Comparison of ENCODE assay signal across 9 mouse cellular contexts in the genomic region with DNA sequence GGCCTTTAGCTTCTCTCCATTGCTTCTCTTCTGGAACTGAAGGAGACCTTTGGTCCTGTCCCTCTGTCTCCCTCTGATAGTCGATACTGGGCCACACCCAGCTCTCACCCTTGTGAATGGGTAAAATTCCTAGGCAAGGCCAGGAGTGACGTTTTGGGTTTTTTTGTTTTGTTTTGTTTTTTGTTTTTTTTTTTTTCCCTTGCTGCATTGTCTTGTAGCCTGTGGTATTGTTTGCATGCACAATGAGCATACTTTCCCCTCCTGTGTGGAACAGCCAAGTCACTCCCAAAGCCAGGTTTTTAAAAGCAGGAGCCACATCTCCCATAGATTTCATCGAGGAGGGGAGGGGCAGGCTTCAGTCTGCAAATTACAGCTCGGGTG. TPM values are rescaled to one million over a fixed set of nuclear protein-coding genes. Genes with fewer than 3 reads are reported as not detected.
DNase-seq lines count a peak whose midpoint lies in the region; ATAC-seq and TF ChIP-seq lines count a peak whose summit lies in the region.
"Had no signal": no experiment of that assay in that cellular context is flagged by ENCODE, and none has a peak within 500 bp of the region (broad histone marks: within the 10 kb centered on the region; RNA-seq: fewer than 3 reads in every experiment).

No protein-coding gene starts in this region.

- H3K4me2 ChIP-seq in forebrain, embryonic 14.5 days (ENCODE audit: low read length), result peak overlapping the region; percentile 6; the same call in 1 of the 2 replicates
- H3K4me2 ChIP-seq in limb, embryonic 13.5 days (replicated peaks), result peak overlapping the region; percentile 30; the same call in 1 of the 2 replicates
- peak overlapping the region; percentile 45 for H3K4me2 ChIP-seq in forebrain, postnatal 0 days (ENCODE audit: low read depth)
- H3K4me2 ChIP-seq in neural tube, embryonic 13.5 days, result peak overlapping the region; percentile 29
- H3K4me2 ChIP-seq: liver, embryonic 15.5 days had no signal

- DNase-seq in forebrain, embryonic 14.5 days (ENCODE audit: low spot score), result no peak
- DNase-seq in forebrain, embryonic 10.5 days (ENCODE audit: extremely low spot score, low spot score), result no peak
- no peak for DNase-seq in limb, embryonic 10.5 days (ENCODE audit: low spot score)
- DNase-seq in forebrain, postnatal 0 days, result no peak
- no peak for DNase-seq in spleen, postnatal 36 days (ENCODE audit: low spot score in 2 of 2)
- DNase-seq in adrenal gland, adult 8-10 months, result no peak

- H3K27ac ChIP-seq in forebrain, embryonic 14.5 days (ENCODE audit: low read depth, low read length), result no peak overlapping the region
- H3K27ac ChIP-seq in forebrain, embryonic 10.5 days, result no peak overlapping the region
- H3K27ac ChIP-seq in limb, embryonic 13.5 days, result no peak overlapping the region
- H3K27ac ChIP-seq in limb, embryonic 10.5 days, result no peak overlapping the region
- H3K27ac ChIP-seq in forebrain, postnatal 0 days (ENCODE audit: low read depth, low read length), result peak overlapping the region; percentile 50; the same call in 1 of the 2 replicates
- H3K27ac ChIP-seq in neural tube, embryonic 13.5 days (replicated peaks), result no peak overlapping the region
- H3K27ac ChIP-seq: liver, embryonic 15.5 days had no signal

- no peaks in the 10 kb centered on the region for H3K27me3 ChIP-seq in forebrain, embryonic 14.5 days (replicated peaks; ENCODE audit: control insufficient read depth, insufficient read depth, low read length)
- H3K27me3 ChIP-seq in forebrain, embryonic 10.5 days (ENCODE audit: poor library complexity, severe bottlenecking), result no peaks in the 10 kb centered on the region
- no peaks in the 10 kb centered on the region for H3K27me3 ChIP-seq in limb, embryonic 13.5 days
- H3K27me3 ChIP-seq in limb, embryonic 10.5 days (ENCODE audit: low read depth, poor library complexity, severe bottlenecking), result no peaks in the 10 kb centered on the region
- no peaks in the 10 kb centered on the region for H3K27me3 ChIP-seq in forebrain, postnatal 0 days (ENCODE audit: insufficient read depth, low read length)
- no peaks in the 10 kb centered on the region for H3K27me3 ChIP-seq in neural tube, embryonic 13.5 days
- H3K27me3 ChIP-seq: liver, embryonic 15.5 days had no signal

- H3K4me1 ChIP-seq in forebrain, embryonic 14.5 days (ENCODE audit: control insufficient read depth, insufficient read depth, low read length), result no peaks in the 10 kb centered on the region
- peaks cover 17% of the 10 kb centered on the region for H3K4me1 ChIP-seq in forebrain, embryonic 10.5 days
- H3K4me1 ChIP-seq in limb, embryonic 13.5 days, result peaks cover 12% of the 10 kb centered on the region
- peaks cover 5% of the 10 kb centered on the region; the same call in 1 of the 2 replicates for H3K4me1 ChIP-seq in limb, embryonic 10.5 days
- H3K4me1 ChIP-seq in forebrain, postnatal 0 days (ENCODE audit: insufficient read depth), result peaks cover 9% of the 10 kb centered on the region; the same call in 1 of the 2 replicates
- H3K4me1 ChIP-seq in neural tube, embryonic 13.5 days (replicated peaks), result peaks cover 5% of the 10 kb centered on the region; the same call in 1 of the 2 replicates
- H3K4me1 ChIP-seq: liver, embryonic 15.5 days had no signal

- WGBS in forebrain, embryonic 14.5 days, result 20% methylated on average over 4 of the region's 4 CpGs
- WGBS in forebrain, embryonic 10.5 days, result 55% methylated on average over 4 of the region's 4 CpGs
- 41% methylated on average over 4 of the region's 4 CpGs for WGBS in limb, embryonic 13.5 days
- whole genome bisulfite sequencing in limb, embryonic 10.5 days, result 72% methylated on average over 4 of the region's 4 CpGs
- WGBS in forebrain, postnatal 0 days, result 16% methylated on average over 4 of the region's 4 CpGs
- 31% methylated on average over 4 of the region's 4 CpGs for WGBS in neural tube, embryonic 13.5 days

- H3K9ac ChIP-seq in forebrain, embryonic 14.5 days (ENCODE audit: low read length), result 0 out of 2 replicates have a peak overlapping the region, but pooled peaks have one; percentile 1
- no peak overlapping the region for H3K9ac ChIP-seq in limb, embryonic 13.5 days
- H3K9ac ChIP-seq in forebrain, postnatal 0 days, result peak overlapping the region; percentile 6; the same call in 1 of the 2 replicates
- H3K9ac ChIP-seq in neural tube, embryonic 13.5 days, result no peak overlapping the region; the same call in 1 of the 2 replicates
- H3K9ac ChIP-seq: liver, embryonic 15.5 days had no signal

- H3K9me3 ChIP-seq in forebrain, embryonic 14.5 days (replicated peaks; ENCODE audit: control insufficient read depth, low read length), result no peaks in the 10 kb centered on the region
- no peaks in the 10 kb centered on the region for H3K9me3 ChIP-seq in forebrain, embryonic 10.5 days
- no peaks in the 10 kb centered on the region for H3K9me3 ChIP-seq in limb, embryonic 13.5 days
- no peaks in the 10 kb centered on the region for H3K9me3 ChIP-seq in limb, embryonic 10.5 days (replicated peaks)
- H3K9me3 ChIP-seq in forebrain, postnatal 0 days (ENCODE audit: low read length), result no peaks in the 10 kb centered on the region
- H3K9me3 ChIP-seq in neural tube, embryonic 13.5 days, result no peaks in the 10 kb centered on the region
- H3K9me3 ChIP-seq: liver, embryonic 15.5 days had no signal

- TF ChIP-seq CTCF in forebrain, postnatal 0 days (IDR thresholded peaks at IDR 0.05; ENCODE audit: low read depth), result no peak

- no peaks in the 10 kb centered on the region for H3K36me3 ChIP-seq in forebrain, embryonic 14.5 days (ENCODE audit: control insufficient read depth, insufficient read depth, low read length)
- H3K36me3 ChIP-seq in forebrain, embryonic 10.5 days (replicated peaks), result no peaks in the 10 kb centered on the region
- H3K36me3 ChIP-seq in limb, embryonic 13.5 days, result no peaks in the 10 kb centered on the region
- no peaks in the 10 kb centered on the region for H3K36me3 ChIP-seq in limb, embryonic 10.5 days
- no peaks in the 10 kb centered on the region for H3K36me3 ChIP-seq in forebrain, postnatal 0 days (ENCODE audit: insufficient read depth)
- no peaks in the 10 kb centered on the region for H3K36me3 ChIP-seq in neural tube, embryonic 13.5 days
- H3K36me3 ChIP-seq: liver, embryonic 15.5 days had no signal

- no peak overlapping the region for H3K4me3 ChIP-seq in forebrain, embryonic 14.5 days (ENCODE audit: low read depth, low read length)
- no peak overlapping the region for H3K4me3 ChIP-seq in forebrain, embryonic 10.5 days
- H3K4me3 ChIP-seq in limb, embryonic 13.5 days, result no peak overlapping the region
- no peak overlapping the region for H3K4me3 ChIP-seq in limb, embryonic 10.5 days
- 0 out of 2 replicates have a peak overlapping the region, but pooled peaks have one; percentile 9 for H3K4me3 ChIP-seq in forebrain, postnatal 0 days (ENCODE audit: low read depth, low read length)
- H3K4me3 ChIP-seq in neural tube, embryonic 13.5 days, result no peak overlapping the region
- H3K4me3 ChIP-seq: liver, embryonic 15.5 days had no signal

- no peak for ATAC-seq in forebrain, embryonic 14.5 days
- no peak for ATAC-seq in limb, embryonic 13.5 days (ENCODE audit: low FRiP score, low read depth)
- ATAC-seq in forebrain, postnatal 0 days, result no peak
- ATAC-seq in neural tube, embryonic 13.5 days (ENCODE audit: low read depth), result no peak

RNA-seq across cellular contexts. Expression of a gene that starts 16.0 kb away (rescaled TPM):
- 7.8 and 10.3 TPM in 2 replicates for polyA plus RNA-seq in forebrain, embryonic 14.5 days (2014; fragmentation: Nextera tagmentation; extraction: Ambion mirVana)
- 6.3 and 7.1 TPM in 2 replicates for polyA plus RNA-seq in forebrain, embryonic 10.5 days (2016; fragmentation: Nextera tagmentation; extraction: Ambion mirVana)
- 5.6 and 5.7 TPM in 2 replicates for polyA plus RNA-seq in limb, embryonic 13.5 days (2015; fragmentation: Nextera tagmentation; extraction: Ambion mirVana)
- polyA plus RNA-seq in limb, embryonic 10.5 days (2016; fragmentation: Nextera tagmentation; extraction: Ambion mirVana), result 4.9 and 5.0 TPM in 2 replicates
- 39.4 and 40.2 TPM in 2 replicates for total RNA-seq in forebrain, postnatal 0 days (2014; rRNA removed)
- polyA plus RNA-seq in forebrain, postnatal 0 days (2015; fragmentation: Nextera tagmentation; extraction: Ambion mirVana), result 12.4 and 12.5 TPM in 2 replicates
- 10.7 and 12.1 TPM in 2 replicates for polyA plus RNA-seq in neural tube, embryonic 13.5 days (2015; fragmentation: Nextera tagmentation; extraction: Ambion mirVana)
- 10 to 100 TPM; 17.2 to 74.1 (median 37.1) TPM for total RNA-seq in adrenal gland, adult 8-10 months (2022)

Comparison
In these comparisons a context has a peak if more than half of its experiments do, and no peak if none do; other contexts are left out.
1. H3K9ac ChIP-seq: peak in forebrain, embryonic 14.5 days (single experiment) and forebrain, postnatal 0 days (single experiment); none in limb, embryonic 13.5 days (single experiment) and neural tube, embryonic 13.5 days (single experiment).
2. Peak in every context shown above with its lines, with median percentiles within 50 percentile points of each other: H3K4me2 ChIP-seq.